Mouse (Mus musculus): Measurements from ENCODE around the gene Gemin5.
"Not testable (repeated sequence)": the region's sequence is repeated elsewhere in the genome, so short reads cannot be mapped to it uniquely, and the experiment has no call there.

Gemin5 gene

GRCm38 (mm10) chr11:58168167-58168915, at the start of gene Gemin5:
Gene Gemin5 (minus strand): TSS chr11:58168539.
- DNase-seq, result peak; percentile 86

- DNase-seq, result no peak
Measured at GRCm38 (mm10) chr11:58216823-58217222, 48.5 kb upstream of the Gemin5 start.

GRCm38 (mm10) chr11:58215814-58216213, 47.5 kb upstream of the Gemin5 start:
- no peak for DNase-seq

- DNase-seq, result not testable (repeated sequence)
Measured at GRCm38 (mm10) chr11:58215049-58215430, 46.7 kb upstream of the Gemin5 start.

GRCm38 (mm10) chr11:58214391-58215048, 46.2 kb upstream of the Gemin5 start:
- DNase-seq, result peak; percentile 87

GRCm38 (mm10) chr11:58213673-58214342, 45.5 kb upstream of the Gemin5 start:
- DNase-seq, result no peak

GRCm38 (mm10) chr11:58211682-58212067, 43.3 kb upstream of the Gemin5 start:
- DNase-seq, result no peak

- DNase-seq, result no peak
Measured at GRCm38 (mm10) chr11:58211062-58211681, 42.8 kb upstream of the Gemin5 start.

- no peak for DNase-seq
Measured at GRCm38 (mm10) chr11:58210321-58210886, 42.1 kb upstream of the Gemin5 start.

GRCm38 (mm10) chr11:58201052-58201451, 32.7 kb upstream of the Gemin5 start:
- no peak for DNase-seq

- no peak for DNase-seq
Measured at GRCm38 (mm10) chr11:58200226-58200625, 31.9 kb upstream of the Gemin5 start.

GRCm38 (mm10) chr11:58199229-58200037, 31.1 kb upstream of the Gemin5 start, which contains the start of the genes Igtp and Irgm2:
Gene Igtp (plus strand): TSS chr11:58199556.
Gene Irgm2 (plus strand): TSS chr11:58199618.
- peak; percentile 78 for DNase-seq

GRCm38 (mm10) chr11:58198663-58199062, 30.3 kb upstream of the Gemin5 start:
- DNase-seq, result no peak

GRCm38 (mm10) chr11:58193860-58194520, 25.7 kb upstream of the Gemin5 start:
- no peak for DNase-seq

- no peak for DNase-seq
Measured at GRCm38 (mm10) chr11:58193326-58193725, 25.0 kb upstream of the Gemin5 start.

- no peak for DNase-seq
Measured at GRCm38 (mm10) chr11:58189675-58190074, 21.3 kb upstream of the Gemin5 start.

GRCm38 (mm10) chr11:58183579-58183978, 15.2 kb upstream of the Gemin5 start:
- DNase-seq, result no peak

- DNase-seq, result no peak
Measured at GRCm38 (mm10) chr11:58180756-58181155, 12.4 kb upstream of the Gemin5 start.

GRCm38 (mm10) chr11:58179986-58180385, 11.6 kb upstream of the Gemin5 start:
- not testable (repeated sequence) for DNase-seq

- DNase-seq, result peak; percentile 82
Measured at GRCm38 (mm10) chr11:58179563-58179962, 11.2 kb upstream of the Gemin5 start.

GRCm38 (mm10) chr11:58171459-58172091, 3.2 kb upstream of the Gemin5 start, which contains the start of gene Mrpl22:
Gene Mrpl22 (plus strand): TSS chr11:58171661.
- DNase-seq, result peak; percentile 98
